Mouse (Mus musculus) ES-E14 (cell line): ENCODE measurements around the gene Dpf3. TPM values are rescaled to one million over a fixed set of nuclear protein-coding genes. Genes with fewer than 3 reads are reported as not detected.

Source experiments
- DNase-seq: peaks from one replicate; pipeline ENCODE4 v3.0.0-alpha.2; 2013; ENCODE audit warnings: low read depth, low spot score
- H3K27ac ChIP-seq: 2 replicates; pipeline ENCODE4 v1.5.1; 2012; ENCODE audit warnings: low read depth, mild to moderate bottlenecking, low read length, moderate library complexity, mixed read lengths; ENCODE audit not compliant: poor library complexity, insufficient read depth, severe bottlenecking
- H3K36me3 ChIP-seq: 2 replicates; pipeline ENCODE4 v1.6.1; 2012; ENCODE audit warnings: mild to moderate bottlenecking, low read length, moderate library complexity, mixed read lengths; ENCODE audit not compliant: control insufficient read depth, poor library complexity, insufficient read depth, severe bottlenecking
- H3K4me1 ChIP-seq, 2 experiments: fragments of 150-350 bp in 1 of 2; sonication (generic) in 1 of 2; 2 replicates each; pipeline ENCODE4 v1.6.1; 2012; ENCODE audit warnings: low read length in 2 of 2, mild to moderate bottlenecking in 1 of 2, mixed read lengths in 1 of 2; ENCODE audit not compliant: control insufficient read depth in 2 of 2, insufficient read depth in 2 of 2, poor library complexity in 1 of 2
- H3K4me3 ChIP-seq, 2 experiments: fragments of 150-350 bp in 1 of 2; sonication (generic) in 1 of 2; 2 replicates each; pipeline ENCODE4 v1.5.1; 2012; ENCODE audit warnings: low read length in 2 of 2, low read depth in 1 of 2, mild to moderate bottlenecking in 1 of 2, mixed read lengths in 1 of 2; ENCODE audit not compliant: insufficient read depth in 1 of 2, poor library complexity in 1 of 2, severe bottlenecking in 1 of 2
- H3K9ac ChIP-seq: 2 replicates; pipeline ENCODE4 v1.6.1; 2012; ENCODE audit warnings: low read depth, mild to moderate bottlenecking, low read length, mixed read lengths; ENCODE audit not compliant: poor library complexity, insufficient read depth, severe bottlenecking
- H3K9me3 ChIP-seq: fragments of 150-350 bp; sonication (generic); 2 replicates; pipeline ENCODE4 v1.6.1; 2012; ENCODE audit warnings: low read depth, mild to moderate bottlenecking, low read length; ENCODE audit not compliant: control insufficient read depth, insufficient read depth
- CHD2 ChIP-seq: IDR thresholded peaks from 2 replicates; pipeline ENCODE4 v1.6.1; 2014; ENCODE audit warnings: mild to moderate bottlenecking, low read depth, low read length, inconsistent platforms
- HCFC1 ChIP-seq: IDR thresholded peaks from 2 replicates; pipeline ENCODE4 v1.6.1; 2012; ENCODE audit warnings: low read length, inconsistent platforms, borderline replicate concordance; ENCODE audit not compliant: insufficient read depth
- MAFK ChIP-seq: IDR thresholded peaks from 2 replicates; pipeline ENCODE4 v1.6.1; 2014; ENCODE audit warnings: mild to moderate bottlenecking, low read depth, low read length, inconsistent platforms; ENCODE audit not compliant: insufficient read depth
- ZC3H11A ChIP-seq: IDR thresholded peaks from 2 replicates; pipeline ENCODE4 v1.6.1; 2012; ENCODE audit warnings: low read depth, mild to moderate bottlenecking, inconsistent platforms, low read length, borderline replicate concordance
- ZNF384 ChIP-seq: IDR thresholded peaks from 2 replicates; pipeline ENCODE4 v1.6.1; 2012; ENCODE audit warnings: low read depth, low read length, inconsistent platforms
- in situ Hi-C, 2 experiments: fragments of 600-800 bp; cut with MboI; formaldehyde crosslinking; loops; one replicate each; pipeline ENCODE4 v1.15.1; 2025; ENCODE audit warnings: low sequenced_read_pairs in 2 of 2, inconsistent platforms in 1 of 2; ENCODE audit not compliant: unreplicated experiment in 2 of 2
- total RNA-seq: library from RNA; depleted of rRNA; stranded (reverse); fragments of 300-350 nt; gene quantifications from 2 replicates; pipeline ENCODE4 v1.2.3, GENCODE M21; 2012

Dpf3 gene
- total RNA-seq, 1 experiment, result 1.4 TPM

GRCm38 (mm10) chr12:83525822-83526544 is 38.5 kb upstream of the Dpf3 start:
- H3K36me3 ChIP-seq, result peaks cover 17% of the 10 kb centered on the region
- no peak for DNase-seq
- peak overlapping the region; percentile 14 to 22; a peak in 3 of 4 replicates for H3K4me3 ChIP-seq
- peak overlapping the region; percentile 57 for H3K9ac ChIP-seq
- peaks cover 0 to 26% of the 10 kb centered on the region in 2 experiments; a peak in 3 of 4 replicates for H3K4me1 ChIP-seq
- TF ChIP-seq ZNF384 (no peak), CHD2 (no peak), MAFK (no peak), ZC3H11A (no peak), HCFC1 (no peak)
- peak overlapping the region; percentile 4; the same call in 1 of the 2 replicates for H3K27ac ChIP-seq
- no peaks in the 10 kb centered on the region for H3K9me3 ChIP-seq
- in situ Hi-C loops, result no loop called here

GRCm38 (mm10) chr12:83524329-83524728 is 36.8 kb upstream of the Dpf3 start:
- H3K9me3 ChIP-seq, result no peaks in the 10 kb centered on the region
- H3K4me1 ChIP-seq, result peaks cover 0 to 27% of the 10 kb centered on the region in 2 experiments; a peak in 3 of 4 replicates
- in situ Hi-C loops, result no loop called here
- H3K4me3 ChIP-seq, result no peak overlapping the region
- TF ChIP-seq ZC3H11A (no peak), CHD2 (no peak), ZNF384 (no peak), HCFC1 (no peak)
- H3K36me3 ChIP-seq, result peaks cover 12% of the 10 kb centered on the region; the same call in 1 of the 2 replicates
- no peak for DNase-seq
- no peak overlapping the region; the same call in 1 of the 2 replicates for H3K27ac ChIP-seq
- H3K9ac ChIP-seq, result no peak overlapping the region

GRCm38 (mm10) chr12:83523892-83524291 is 36.4 kb upstream of the Dpf3 start:
- no peaks in the 10 kb centered on the region for H3K9me3 ChIP-seq
- H3K9ac ChIP-seq, result peak overlapping the region; percentile 35; the same call in 1 of the 2 replicates
- H3K27ac ChIP-seq, result peak overlapping the region; percentile 46; the same call in 1 of the 2 replicates
- H3K4me3 ChIP-seq, result no peak overlapping the region
- in situ Hi-C loops, result no loop called here
- peaks cover 9% of the 10 kb centered on the region; the same call in 1 of the 2 replicates for H3K36me3 ChIP-seq
- no peak for DNase-seq
- H3K4me1 ChIP-seq, result peaks cover 2 to 32% of the 10 kb centered on the region in 2 experiments; a peak in 3 of 4 replicates
- no peak for TF ChIP-seq MAFK
- TF ChIP-seq CHD2, result no peak
- TF ChIP-seq ZC3H11A, result no peak
- no peak for TF ChIP-seq HCFC1
- no peak for TF ChIP-seq ZNF384

GRCm38 (mm10) chr12:83523056-83523455 is 35.5 kb upstream of the Dpf3 start:
- peaks cover 8% of the 10 kb centered on the region; the same call in 1 of the 2 replicates for H3K36me3 ChIP-seq
- H3K4me1 ChIP-seq, result peaks cover 3 to 32% of the 10 kb centered on the region in 2 experiments; a peak in 3 of 4 replicates
- TF ChIP-seq ZC3H11A, result no peak
- TF ChIP-seq MAFK, result no peak
- no peak for TF ChIP-seq ZNF384
- TF ChIP-seq HCFC1, result no peak
- no peak for TF ChIP-seq CHD2
- in situ Hi-C loops, result no loop called here
- peak overlapping the region; percentile 46 for H3K27ac ChIP-seq
- H3K4me3 ChIP-seq, result no peak overlapping the region
- H3K9ac ChIP-seq, result peak overlapping the region; percentile 8; the same call in 1 of the 2 replicates
- no peak for DNase-seq
- H3K9me3 ChIP-seq, result no peaks in the 10 kb centered on the region
